Mouse (Mus musculus): ENCODE results near the gene Enpp3. TPM values are rescaled to one million over a fixed set of nuclear protein-coding genes. Genes with fewer than 3 reads are reported as not detected.

Enpp3 gene
- total and polyA plus RNA-seq, 2 experiments: 12.4 to 39.7 TPM

GRCm38 (mm10) chr10:24765151-24765755, 77.4 kb downstream of the Enpp3 start:
- Histone ChIP-seq H3K4me3 (ENCODE audit: insufficient read depth, low read depth, low read length) (no peak overlapping the region), H3K9ac (ENCODE audit: low read depth, low read length) (no peak overlapping the region), H3K4me1 (ENCODE audit: control insufficient read depth, insufficient read depth, low read length) (no peaks in the 10 kb centered on the region), H3K27me3 (ENCODE audit: control insufficient read depth, insufficient read depth, low read length) (no peaks in the 10 kb centered on the region), H3K27ac (replicated peaks; ENCODE audit: insufficient read depth, low read depth, low read length) (no peak overlapping the region), H3K36me3 (ENCODE audit: control insufficient read depth, insufficient read depth, low read length) (no peaks in the 10 kb centered on the region), H3K79me2 (ENCODE audit: control insufficient read depth, insufficient read depth, low read length) (no peaks in the 10 kb centered on the region)
- DNase-seq (ENCODE audit: extremely low read depth, low read depth, low spot score): no peak
- no peak for TF ChIP-seq POLR2A (IDR thresholded peaks at IDR 0.05; ENCODE audit: extremely low read depth, insufficient read depth, low read length)
- TF ChIP-seq CTCF (IDR thresholded peaks at IDR 0.05; ENCODE audit: low read depth, low read length): no peak
- WGBS: 68% methylated on average over 6 of the region's 6 CpGs

DNA sequence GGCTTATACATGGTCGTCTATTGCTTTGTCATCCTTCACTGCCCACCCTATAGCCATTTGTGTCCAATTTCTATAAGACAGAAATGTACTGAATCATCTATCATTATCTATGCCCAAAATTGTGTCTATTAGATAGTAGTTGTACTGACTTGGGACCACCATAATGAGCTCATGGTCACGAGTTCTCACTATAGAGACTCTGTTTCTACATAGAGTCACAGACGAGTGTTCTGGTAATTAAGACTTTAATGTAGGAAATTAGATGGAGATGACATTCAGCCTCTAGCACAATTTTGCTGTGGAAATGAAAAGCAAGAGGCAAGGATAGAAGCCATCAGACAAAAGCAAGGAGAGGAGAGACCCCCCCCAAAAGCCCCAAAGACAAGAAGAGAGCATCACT, 78.0 kb downstream of the Enpp3 start:
- no peak overlapping the region for H3K4me3 ChIP-seq (ENCODE audit: insufficient read depth, low read depth, low read length)
- no peaks in the 10 kb centered on the region for H3K79me2 ChIP-seq (ENCODE audit: control insufficient read depth, insufficient read depth, low read length)
- TF ChIP-seq CTCF (IDR thresholded peaks at IDR 0.05; ENCODE audit: low read depth, low read length) (no peak), POLR2A (IDR thresholded peaks at IDR 0.05; ENCODE audit: extremely low read depth, insufficient read depth, low read length) (no peak)
- H3K9ac ChIP-seq (ENCODE audit: low read depth, low read length): no peak overlapping the region
- no peaks in the 10 kb centered on the region for H3K4me1 ChIP-seq (ENCODE audit: control insufficient read depth, insufficient read depth, low read length)
- DNase-seq (ENCODE audit: extremely low read depth, low read depth, low spot score): no peak
- 83% methylated on average over 3 of the region's 3 CpGs for WGBS
- H3K27ac ChIP-seq (replicated peaks; ENCODE audit: insufficient read depth, low read depth, low read length): no peak overlapping the region
- H3K36me3 ChIP-seq (ENCODE audit: control insufficient read depth, insufficient read depth, low read length): no peaks in the 10 kb centered on the region
- H3K27me3 ChIP-seq (ENCODE audit: control insufficient read depth, insufficient read depth, low read length): no peaks in the 10 kb centered on the region

- Histone ChIP-seq H3K79me2 (ENCODE audit: control insufficient read depth, insufficient read depth, low read length) (no peaks in the 10 kb centered on the region), H3K27me3 (ENCODE audit: control insufficient read depth, insufficient read depth, low read length) (no peaks in the 10 kb centered on the region), H3K9ac (ENCODE audit: low read depth, low read length) (no peak overlapping the region), H3K4me1 (ENCODE audit: control insufficient read depth, insufficient read depth, low read length) (no peaks in the 10 kb centered on the region), H3K27ac (replicated peaks; ENCODE audit: insufficient read depth, low read depth, low read length) (no peak overlapping the region), H3K4me3 (ENCODE audit: insufficient read depth, low read depth, low read length) (no peak overlapping the region), H3K36me3 (ENCODE audit: control insufficient read depth, insufficient read depth, low read length) (no peaks in the 10 kb centered on the region)
- TF ChIP-seq CTCF (IDR thresholded peaks at IDR 0.05; ENCODE audit: low read depth, low read length) (no peak), POLR2A (IDR thresholded peaks at IDR 0.05; ENCODE audit: extremely low read depth, insufficient read depth, low read length) (no peak)
- WGBS: 96% methylated on average over 3 of the region's 3 CpGs
- DNase-seq (ENCODE audit: extremely low read depth, low read depth, low spot score): no peak
These were observed 79.4 kb downstream of the Enpp3 start for GRCm38 (mm10) chr10:24763257-24763656.

GRCm38 (mm10) chr10:24758326-24758915, 84.2 kb downstream of the Enpp3 start:
- DNase-seq (ENCODE audit: extremely low read depth, low read depth, low spot score): no peak
- TF ChIP-seq POLR2A (IDR thresholded peaks at IDR 0.05; ENCODE audit: extremely low read depth, insufficient read depth, low read length) (no peak), CTCF (IDR thresholded peaks at IDR 0.05; ENCODE audit: low read depth, low read length) (no peak)
- WGBS: 67% methylated on average over 8 of the region's 8 CpGs
- no peaks in the 10 kb centered on the region for H3K36me3 ChIP-seq (ENCODE audit: control insufficient read depth, insufficient read depth, low read length)
- no peak overlapping the region for H3K27ac ChIP-seq (replicated peaks; ENCODE audit: insufficient read depth, low read depth, low read length)
- H3K9ac ChIP-seq (ENCODE audit: low read depth, low read length): no peak overlapping the region
- H3K79me2 ChIP-seq (ENCODE audit: control insufficient read depth, insufficient read depth, low read length): no peaks in the 10 kb centered on the region
- no peaks in the 10 kb centered on the region for H3K27me3 ChIP-seq (ENCODE audit: control insufficient read depth, insufficient read depth, low read length)
- no peaks in the 10 kb centered on the region for H3K4me1 ChIP-seq (ENCODE audit: control insufficient read depth, insufficient read depth, low read length)
- H3K4me3 ChIP-seq (ENCODE audit: insufficient read depth, low read depth, low read length): no peak overlapping the region

DNA sequence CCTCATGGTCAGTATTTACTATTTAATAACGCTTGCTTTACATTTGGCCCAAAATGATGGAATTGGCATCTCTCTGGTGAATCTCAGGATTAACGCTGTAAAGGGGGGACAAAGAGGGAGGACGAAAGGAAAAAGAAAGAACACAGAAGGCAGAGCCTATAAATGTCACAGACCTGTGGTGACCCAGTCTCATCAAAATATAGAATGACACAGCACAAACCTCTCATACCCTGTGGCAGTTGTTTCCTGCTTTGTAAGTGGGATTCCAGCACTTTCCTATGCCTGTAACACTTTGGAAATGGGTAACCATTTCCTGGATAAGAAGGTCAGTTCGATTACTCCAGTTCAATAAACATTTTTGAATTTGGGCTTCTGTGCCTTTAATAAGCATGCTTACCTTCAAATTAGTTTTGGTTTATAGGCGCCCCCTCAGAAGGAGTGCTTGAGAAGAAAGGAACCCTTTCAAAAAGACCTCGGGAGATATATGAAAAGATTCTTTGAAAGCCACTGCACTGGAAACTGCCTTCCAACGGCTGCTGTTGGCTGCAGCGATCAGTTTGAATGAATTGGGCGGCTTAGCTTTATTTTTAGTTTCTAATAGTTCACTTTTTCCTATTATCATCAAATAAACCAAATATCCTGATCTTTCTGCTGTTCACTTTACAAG, 87.6 kb downstream of the Enpp3 start:
- no peak for TF ChIP-seq CTCF (IDR thresholded peaks at IDR 0.05; ENCODE audit: low read depth, low read length)
- TF ChIP-seq POLR2A (IDR thresholded peaks at IDR 0.05; ENCODE audit: extremely low read depth, insufficient read depth, low read length): no peak
- H3K36me3 ChIP-seq (ENCODE audit: control insufficient read depth, insufficient read depth, low read length): no peaks in the 10 kb centered on the region
- no peak overlapping the region for H3K4me3 ChIP-seq (ENCODE audit: insufficient read depth, low read depth, low read length)
- no peaks in the 10 kb centered on the region for H3K4me1 ChIP-seq (ENCODE audit: control insufficient read depth, insufficient read depth, low read length)
- H3K27ac ChIP-seq (replicated peaks; ENCODE audit: insufficient read depth, low read depth, low read length): no peak overlapping the region
- no peak overlapping the region for H3K9ac ChIP-seq (ENCODE audit: low read depth, low read length)
- no peaks in the 10 kb centered on the region for H3K27me3 ChIP-seq (ENCODE audit: control insufficient read depth, insufficient read depth, low read length)
- WGBS: 86% methylated on average over 9 of the region's 9 CpGs
- H3K79me2 ChIP-seq (ENCODE audit: control insufficient read depth, insufficient read depth, low read length): no peaks in the 10 kb centered on the region
- DNase-seq (ENCODE audit: extremely low read depth, low read depth, low spot score): no peak
